Mouse (Mus musculus) WW6 (cell line): ENCODE data around the gene Zswim4.

ENCODE experiments used
- DNase-seq: peaks from one replicate; pipeline ENCODE4 v3.0.0-alpha.2; 2013; ENCODE audit warnings: low read depth, low spot score

Zswim4 gene

GRCm38 (mm10) chr8:84200126-84200555, 36.7 kb downstream of the Zswim4 start:
- no peak for DNase-seq

GRCm38 (mm10) chr8:84199348-84200125, 37.3 kb downstream of the Zswim4 start:
- no peak for DNase-seq

GRCm38 (mm10) chr8:84198871-84199270, 38.0 kb downstream of the Zswim4 start:
- no peak for DNase-seq

- no peak for DNase-seq
These were observed 38.7 kb downstream of the Zswim4 start for GRCm38 (mm10) chr8:84197922-84198774.

- DNase-seq, result no peak
These were observed 39.5 kb downstream of the Zswim4 start for GRCm38 (mm10) chr8:84197141-84197921.

- no peak for DNase-seq
These were observed 42.6 kb downstream of the Zswim4 start for GRCm38 (mm10) chr8:84194224-84194743.

- DNase-seq, result no peak
These were observed 43.3 kb downstream of the Zswim4 start for GRCm38 (mm10) chr8:84193566-84193965.

GRCm38 (mm10) chr8:84193161-84193560, 43.7 kb downstream of the Zswim4 start:
- no peak for DNase-seq

- no peak for DNase-seq
These were observed 44.3 kb downstream of the Zswim4 start for GRCm38 (mm10) chr8:84192555-84192954.

- no peak for DNase-seq
These were observed 44.8 kb downstream of the Zswim4 start for GRCm38 (mm10) chr8:84192023-84192422.

GRCm38 (mm10) chr8:84190191-84190867, 46.5 kb downstream of the Zswim4 start:
- DNase-seq, result no peak

GRCm38 (mm10) chr8:84189603-84190002, 47.3 kb downstream of the Zswim4 start:
- DNase-seq, result no peak

GRCm38 (mm10) chr8:84188671-84189070, 48.2 kb downstream of the Zswim4 start:
- no peak for DNase-seq

GRCm38 (mm10) chr8:84187065-84187755, 49.6 kb downstream of the Zswim4 start:
- DNase-seq, result no peak

- DNase-seq, result peak; percentile 95
These were observed 50.3 kb downstream of the Zswim4 start for GRCm38 (mm10) chr8:84186547-84186946.

- no peak for DNase-seq
These were observed 51.7 kb downstream of the Zswim4 start, which contains the start of gene Nanos3 for GRCm38 (mm10) chr8:84185117-84185516. Gene Nanos3, minus strand, starts transcription at chr8:84185217.

- DNase-seq, result no peak
These were observed 52.5 kb downstream of the Zswim4 start for GRCm38 (mm10) chr8:84184085-84185043.

- no peak for DNase-seq
These were observed 53.4 kb downstream of the Zswim4 start for GRCm38 (mm10) chr8:84183261-84184084.
